Mouse (Mus musculus) embryonic fibroblast, embryonic 13.5 days (primary cell): Measurements from ENCODE around the gene Gid8.

ENCODE experiments used
- CTCF ChIP-seq: IDR thresholded peaks from 2 replicates; pipeline ENCODE4 v1.5.1; 2011; ENCODE audit warnings: mild to moderate bottlenecking, control low read depth, low read length, moderate library complexity, borderline replicate concordance; ENCODE audit not compliant: insufficient read depth
- POLR2A ChIP-seq: IDR thresholded peaks from 2 replicates; pipeline ENCODE4 v1.6.1; 2011; ENCODE audit warnings: low read depth, mild to moderate bottlenecking, control low read depth, low read length, moderate library complexity

- TF ChIP-seq POLR2A: no peak
- no peak for TF ChIP-seq CTCF
These were observed 644 bp upstream of the Gid8 start for GRCm38 (mm10) chr2:180709023-180709922.
